Mouse (Mus musculus) stomach, postnatal 0 days (tissue): ENCODE measurements around the gene Il31ra.

Experiments
- CTCF ChIP-seq: IDR thresholded peaks from 2 replicates; pipeline ENCODE4 v1.5.1; 2016; ENCODE audit warnings: antibody characterized with exemption, low read depth, mild to moderate bottlenecking, moderate library complexity
- EP300 ChIP-seq: optimal IDR thresholded peaks from 2 replicates; pipeline ENCODE3; 2016; ENCODE audit warnings: antibody characterized with exemption

- TF ChIP-seq CTCF, result no peak
- TF ChIP-seq EP300, result no peak
These were observed 12.4 kb downstream of the Il31ra start for GRCm38 (mm10) chr13:112581796-112582195.
